Mouse (Mus musculus): ENCODE results near the gene Tyro3. TPM values are rescaled to one million over a fixed set of nuclear protein-coding genes. Genes with fewer than 3 reads are reported as not detected.

Tyro3 gene
- polyA plus RNA-seq, 1 experiment from 2014 or later, result 7.3 TPM

- Histone ChIP-seq H3K4me2 (no peak overlapping the region), H3K9ac (ENCODE audit: low read depth, low read length) (no peak overlapping the region), H3K4me1 (ENCODE audit: control insufficient read depth, insufficient read depth, low read length) (no peaks in the 10 kb centered on the region), H3K4me3 (ENCODE audit: low read depth, low read length) (no peak overlapping the region), H3K27ac (ENCODE audit: low read depth, low read length) (no peak overlapping the region), H3K9me3 (replicated peaks; ENCODE audit: control insufficient read depth, low read length) (no peaks in the 10 kb centered on the region), H3K27me3 (ENCODE audit: control insufficient read depth, insufficient read depth, low read length) (no peaks in the 10 kb centered on the region), H3K36me3 (ENCODE audit: control insufficient read depth, insufficient read depth, low read length) (no peaks in the 10 kb centered on the region)
- 85% methylated on average over 7 of the region's 7 CpGs for WGBS (ENCODE audit: insufficient replicate concordance)
- no peak for ATAC-seq (replicated peaks; ENCODE audit: insufficient number of reproducible peaks, low FRiP score, low TSS enrichment)
Observed at GRCm38 (mm10) chr2:119837616-119838015, 40.1 kb downstream of the Tyro3 start.

GRCm38 (mm10) chr2:119838363-119839156, 41.0 kb downstream of the Tyro3 start:
- WGBS (ENCODE audit: insufficient replicate concordance), result 78% methylated on average over 11 of the region's 11 CpGs
- Histone ChIP-seq H3K9me3 (replicated peaks; ENCODE audit: control insufficient read depth, low read length) (no peaks in the 10 kb centered on the region), H3K4me3 (ENCODE audit: low read depth, low read length) (no peak overlapping the region), H3K4me2 (no peak overlapping the region), H3K27ac (ENCODE audit: low read depth, low read length) (no peak overlapping the region), H3K36me3 (ENCODE audit: control insufficient read depth, insufficient read depth, low read length) (no peaks in the 10 kb centered on the region), H3K27me3 (ENCODE audit: control insufficient read depth, insufficient read depth, low read length) (no peaks in the 10 kb centered on the region), H3K9ac (ENCODE audit: low read depth, low read length) (no peak overlapping the region), H3K4me1 (ENCODE audit: control insufficient read depth, insufficient read depth, low read length) (no peaks in the 10 kb centered on the region)
- no peak for ATAC-seq (replicated peaks; ENCODE audit: insufficient number of reproducible peaks, low FRiP score, low TSS enrichment)

- H3K9ac ChIP-seq (ENCODE audit: low read depth, low read length), result no peak overlapping the region
- no peaks in the 10 kb centered on the region for H3K27me3 ChIP-seq (ENCODE audit: control insufficient read depth, insufficient read depth, low read length)
- H3K27ac ChIP-seq (ENCODE audit: low read depth, low read length), result no peak overlapping the region
- no peak for ATAC-seq (replicated peaks; ENCODE audit: insufficient number of reproducible peaks, low FRiP score, low TSS enrichment)
- H3K36me3 ChIP-seq (ENCODE audit: control insufficient read depth, insufficient read depth, low read length), result no peaks in the 10 kb centered on the region
- no peak overlapping the region for H3K4me3 ChIP-seq (ENCODE audit: low read depth, low read length)
- no peaks in the 10 kb centered on the region for H3K9me3 ChIP-seq (replicated peaks; ENCODE audit: control insufficient read depth, low read length)
- H3K4me2 ChIP-seq, result no peak overlapping the region
- no peaks in the 10 kb centered on the region for H3K4me1 ChIP-seq (ENCODE audit: control insufficient read depth, insufficient read depth, low read length)
Observed at GRCm38 (mm10) chr2:119840008-119840407, 42.5 kb downstream of the Tyro3 start.

- Histone ChIP-seq H3K4me2 (no peak overlapping the region; the same call in 1 of the 2 replicates), H3K27me3 (ENCODE audit: control insufficient read depth, insufficient read depth, low read length) (no peaks in the 10 kb centered on the region), H3K9me3 (replicated peaks; ENCODE audit: control insufficient read depth, low read length) (no peaks in the 10 kb centered on the region), H3K4me1 (ENCODE audit: control insufficient read depth, insufficient read depth, low read length) (no peaks in the 10 kb centered on the region), H3K27ac (ENCODE audit: low read depth, low read length) (no peak overlapping the region), H3K4me3 (ENCODE audit: low read depth, low read length) (no peak overlapping the region), H3K36me3 (ENCODE audit: control insufficient read depth, insufficient read depth, low read length) (no peaks in the 10 kb centered on the region), H3K9ac (ENCODE audit: low read depth, low read length) (no peak overlapping the region)
- ATAC-seq (replicated peaks; ENCODE audit: insufficient number of reproducible peaks, low FRiP score, low TSS enrichment), result no peak
- 30% methylated on average over 6 of the region's 6 CpGs for WGBS (ENCODE audit: insufficient replicate concordance)
Observed at GRCm38 (mm10) chr2:119842000-119842399, 44.5 kb downstream of the Tyro3 start.

- Histone ChIP-seq H3K4me3 (ENCODE audit: low read depth, low read length) (no peak overlapping the region), H3K9me3 (replicated peaks; ENCODE audit: control insufficient read depth, low read length) (no peaks in the 10 kb centered on the region), H3K4me1 (ENCODE audit: control insufficient read depth, insufficient read depth, low read length) (no peaks in the 10 kb centered on the region), H3K4me2 (no peak overlapping the region), H3K9ac (ENCODE audit: low read depth, low read length) (no peak overlapping the region), H3K27ac (ENCODE audit: low read depth, low read length) (no peak overlapping the region), H3K36me3 (ENCODE audit: control insufficient read depth, insufficient read depth, low read length) (no peaks in the 10 kb centered on the region), H3K27me3 (ENCODE audit: control insufficient read depth, insufficient read depth, low read length) (no peaks in the 10 kb centered on the region)
- ATAC-seq (replicated peaks; ENCODE audit: insufficient number of reproducible peaks, low FRiP score, low TSS enrichment), result no peak
- 87% methylated on average over 4 of the region's 4 CpGs for WGBS (ENCODE audit: insufficient replicate concordance)
Observed at GRCm38 (mm10) chr2:119843526-119843925, 46.0 kb downstream of the Tyro3 start.

- ATAC-seq (replicated peaks; ENCODE audit: insufficient number of reproducible peaks, low FRiP score, low TSS enrichment), result no peak
- no peaks in the 10 kb centered on the region for H3K4me1 ChIP-seq (ENCODE audit: control insufficient read depth, insufficient read depth, low read length)
- no peak overlapping the region for H3K4me3 ChIP-seq (ENCODE audit: low read depth, low read length)
- H3K36me3 ChIP-seq (ENCODE audit: control insufficient read depth, insufficient read depth, low read length), result no peaks in the 10 kb centered on the region
- H3K27ac ChIP-seq (ENCODE audit: low read depth, low read length), result no peak overlapping the region
- H3K9ac ChIP-seq (ENCODE audit: low read depth, low read length), result no peak overlapping the region
- no peaks in the 10 kb centered on the region for H3K9me3 ChIP-seq (replicated peaks; ENCODE audit: control insufficient read depth, low read length)
- 68% methylated on average over 2 of the region's 2 CpGs for WGBS (ENCODE audit: insufficient replicate concordance)
- H3K4me2 ChIP-seq, result no peak overlapping the region
- no peaks in the 10 kb centered on the region for H3K27me3 ChIP-seq (ENCODE audit: control insufficient read depth, insufficient read depth, low read length)
Observed at GRCm38 (mm10) chr2:119845882-119846546, 48.5 kb downstream of the Tyro3 start.

- no peak overlapping the region for H3K27ac ChIP-seq (ENCODE audit: low read depth, low read length)
- no peak overlapping the region for H3K4me2 ChIP-seq
- H3K9ac ChIP-seq (ENCODE audit: low read depth, low read length), result no peak overlapping the region
- no peaks in the 10 kb centered on the region for H3K4me1 ChIP-seq (ENCODE audit: control insufficient read depth, insufficient read depth, low read length)
- H3K36me3 ChIP-seq (ENCODE audit: control insufficient read depth, insufficient read depth, low read length), result no peaks in the 10 kb centered on the region
- H3K27me3 ChIP-seq (ENCODE audit: control insufficient read depth, insufficient read depth, low read length), result no peaks in the 10 kb centered on the region
- 63% methylated on average over 4 of the region's 4 CpGs for WGBS (ENCODE audit: insufficient replicate concordance)
- H3K4me3 ChIP-seq (ENCODE audit: low read depth, low read length), result no peak overlapping the region
- no peaks in the 10 kb centered on the region for H3K9me3 ChIP-seq (replicated peaks; ENCODE audit: control insufficient read depth, low read length)
- ATAC-seq (replicated peaks; ENCODE audit: insufficient number of reproducible peaks, low FRiP score, low TSS enrichment), result no peak
Observed at GRCm38 (mm10) chr2:119846929-119847328, 49.4 kb downstream of the Tyro3 start.

- H3K27ac ChIP-seq (ENCODE audit: low read depth, low read length), result no peak overlapping the region
- no peak overlapping the region for H3K9ac ChIP-seq (ENCODE audit: low read depth, low read length)
- H3K9me3 ChIP-seq (replicated peaks; ENCODE audit: control insufficient read depth, low read length), result no peaks in the 10 kb centered on the region
- no peaks in the 10 kb centered on the region for H3K27me3 ChIP-seq (ENCODE audit: control insufficient read depth, insufficient read depth, low read length)
- no peak overlapping the region for H3K4me3 ChIP-seq (ENCODE audit: low read depth, low read length)
- no peak overlapping the region for H3K4me2 ChIP-seq
- H3K36me3 ChIP-seq (ENCODE audit: control insufficient read depth, insufficient read depth, low read length), result no peaks in the 10 kb centered on the region
- 62% methylated on average over 4 of the region's 4 CpGs for WGBS (ENCODE audit: insufficient replicate concordance)
- no peaks in the 10 kb centered on the region for H3K4me1 ChIP-seq (ENCODE audit: control insufficient read depth, insufficient read depth, low read length)
- no peak for ATAC-seq (replicated peaks; ENCODE audit: insufficient number of reproducible peaks, low FRiP score, low TSS enrichment)
Observed at GRCm38 (mm10) chr2:119853811-119854210, 56.3 kb downstream of the Tyro3 start.

All from heart, embryonic 11.5 days (tissue).